ENCODE assay signal across 10 mouse cellular contexts in genomic region chr5:140617714-140618113, GRCm38 (mm10). TPM values are rescaled to one million over a fixed set of nuclear protein-coding genes. Genes with fewer than 3 reads are reported as not detected.
DNase-seq lines count a peak whose midpoint lies in the region; ATAC-seq and TF ChIP-seq lines count a peak whose summit lies in the region.
"Had no signal": no experiment of that assay in that cellular context is flagged by ENCODE, and none has a peak within 500 bp of the region (broad histone marks: within the 10 kb centered on the region; RNA-seq: fewer than 3 reads in every experiment).

No protein-coding gene starts in this region.

- ATAC-seq in activated CD4-positive, CD25-positive, alpha-beta regulatory T cell, adult 4 months = peak; percentile 58
- ATAC-seq in liver, postnatal 0 days = peak; percentile 59

- WGBS in liver, postnatal 0 days (ENCODE audit: insufficient replicate concordance) = 23% methylated on average over 5 of the region's 5 CpGs

- H3K4me2 ChIP-seq in liver, postnatal 0 days (ENCODE audit: low read depth, low read length) = no peak overlapping the region; the same call in 1 of the 2 replicates

- no peak overlapping the region; the same call in 1 of the 2 replicates for H3K9ac ChIP-seq in liver, postnatal 0 days (replicated peaks)

- H3K9me3 ChIP-seq in liver, postnatal 0 days (ENCODE audit: low read length) = no peaks in the 10 kb centered on the region

- peaks cover 25% of the 10 kb centered on the region for H3K4me1 ChIP-seq in liver, postnatal 0 days (ENCODE audit: insufficient read depth)

- peaks cover 8% of the 10 kb centered on the region for H3K36me3 ChIP-seq in liver, postnatal 0 days (replicated peaks; ENCODE audit: insufficient read depth, low read length)

- H3K4me3 ChIP-seq in liver, postnatal 0 days (ENCODE audit: low read depth, low read length) = no peak overlapping the region

- DNase-seq in kidney, postnatal 10 days = peak; percentile 41
- no peak for DNase-seq in kidney, adult 18-20 months
- DNase-seq in liver, postnatal 0 days = peak; percentile 71
- peak; percentile 95 for DNase-seq in spleen, postnatal 36 days (ENCODE audit: low spot score in 2 of 2)
- DNase-seq in cerebellum, adult 8-10 months = no peak
- DNase-seq in retina, postnatal 1 day = no peak
- DNase-seq in frontal cortex, postnatal 25 days (ENCODE audit: low spot score in 2 of 2) = no peak

- TF ChIP-seq CTCF in liver, postnatal 0 days (IDR thresholded peaks at IDR 0.05; ENCODE audit: low read depth) = no peak

- no peak for TF ChIP-seq EP300 in liver, postnatal 0 days (IDR thresholded peaks at IDR 0.05; ENCODE audit: low read depth)

- H3K27ac ChIP-seq in liver, postnatal 0 days (ENCODE audit: low read depth) = peak overlapping the region; percentile 87

- H3K27me3 ChIP-seq in liver, postnatal 0 days (ENCODE audit: insufficient read depth, low read length) = no peaks in the 10 kb centered on the region

RNA-seq across cellular contexts. Expression of gene Lfng, which starts 10.6 kb away (rescaled TPM):
- 10 to 100 TPM; 33.9 to 35.5 TPM for polyA plus RNA-seq in activated CD4-positive, CD25-positive, alpha-beta regulatory T cell, adult 4 months (2017; shearing (Covaris generic))
- polyA plus RNA-seq in liver, postnatal 0 days (2015; fragmentation: Nextera tagmentation; extraction: Ambion mirVana) = 5.0 and 5.9 TPM in 2 replicates

RNA-seq across cellular contexts. Expression of gene Ttyh3, which starts 31.1 kb away (rescaled TPM):
- polyA plus RNA-seq in activated CD4-positive, CD25-positive, alpha-beta regulatory T cell, adult 4 months (2017; shearing (Covaris generic)) = 1 to 10 TPM; 5.2 to 5.6 TPM
- polyA plus RNA-seq in liver, postnatal 0 days (2015; fragmentation: Nextera tagmentation; extraction: Ambion mirVana) = 5.2 and 6.5 TPM in 2 replicates

RNA-seq across cellular contexts. Expression of gene Grifin, which starts 52.8 kb away (rescaled TPM):
- polyA plus RNA-seq in activated CD4-positive, CD25-positive, alpha-beta regulatory T cell, adult 4 months (2017; shearing (Covaris generic)) = 1 to 10 TPM in 1 of 2 experiments, under 1 TPM in 1; 0.98 to 3.8 TPM
- polyA plus RNA-seq in liver, postnatal 0 days (2015; fragmentation: Nextera tagmentation; extraction: Ambion mirVana) = not detected in 2 replicates
- polyA plus RNA-seq: heart, postnatal 0 days; lung, embryonic 16.5 days had no signal

Comparison
In these comparisons a context has a peak if more than half of its experiments do, and no peak if none do; other contexts are left out.
1. DNase-seq: peak in kidney, postnatal 10 days (single experiment), liver, postnatal 0 days (single experiment) and spleen, postnatal 36 days (2 of 2); none in kidney, adult 18-20 months (single experiment), cerebellum, adult 8-10 months (single experiment), retina, postnatal 1 day (single experiment) and frontal cortex, postnatal 25 days (0 of 2).